Mouse (Mus musculus) embryonic fibroblast, embryonic 13.5 days (primary cell): ENCODE measurements at regions not wholly inside any gene's neighbourhood (a gene's known extent, or its start where the extent isn't known, plus 50 kb on each side); places are given as distances from the start of the nearest gene placed in this dataset.

Experiments
- CTCF ChIP-seq: IDR thresholded peaks from 2 replicates; pipeline ENCODE4 v1.5.1; 2011; ENCODE audit warnings: mild to moderate bottlenecking, control low read depth, low read length, moderate library complexity, borderline replicate concordance; ENCODE audit not compliant: insufficient read depth
- POLR2A ChIP-seq: IDR thresholded peaks from 2 replicates; pipeline ENCODE4 v1.6.1; 2011; ENCODE audit warnings: low read depth, mild to moderate bottlenecking, control low read depth, low read length, moderate library complexity

DNA sequence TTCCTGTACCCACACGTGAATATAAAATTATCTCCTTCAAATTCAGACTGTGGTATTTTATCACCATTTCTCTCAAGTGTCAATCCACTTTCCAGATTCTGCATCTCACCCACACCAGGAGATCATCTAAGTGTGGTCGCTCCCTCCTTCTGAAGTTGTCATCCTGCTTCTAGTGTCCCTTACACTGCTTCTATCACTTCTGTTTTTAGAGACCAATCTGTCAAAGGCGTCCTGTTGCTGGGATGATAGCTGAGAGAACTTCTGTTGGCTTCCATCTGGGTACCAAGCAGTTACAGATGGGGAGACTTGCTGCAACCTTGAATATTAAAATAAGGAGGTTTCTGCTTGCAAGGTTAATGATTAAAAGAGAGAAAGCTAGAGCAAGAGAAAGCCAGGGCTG is 1111.2 kb upstream of the Lrrc6 start:
- no peak for TF ChIP-seq CTCF
- TF ChIP-seq POLR2A = no peak
